Mouse (Mus musculus) induced T-regulatory cell, adult 2 months (primary cell): ENCODE results near the gene Gm20388.

Source experiments
- DNase-seq: peaks from one replicate; pipeline ENCODE4 v3.0.0-alpha.2; 2012; ENCODE audit warnings: low read depth

Gm20388 gene

GRCm38 (mm10) chr8:121695585-121696184 lies 1785.0 kb downstream of the Gm20388 start:
- no peak for DNase-seq

DNA sequence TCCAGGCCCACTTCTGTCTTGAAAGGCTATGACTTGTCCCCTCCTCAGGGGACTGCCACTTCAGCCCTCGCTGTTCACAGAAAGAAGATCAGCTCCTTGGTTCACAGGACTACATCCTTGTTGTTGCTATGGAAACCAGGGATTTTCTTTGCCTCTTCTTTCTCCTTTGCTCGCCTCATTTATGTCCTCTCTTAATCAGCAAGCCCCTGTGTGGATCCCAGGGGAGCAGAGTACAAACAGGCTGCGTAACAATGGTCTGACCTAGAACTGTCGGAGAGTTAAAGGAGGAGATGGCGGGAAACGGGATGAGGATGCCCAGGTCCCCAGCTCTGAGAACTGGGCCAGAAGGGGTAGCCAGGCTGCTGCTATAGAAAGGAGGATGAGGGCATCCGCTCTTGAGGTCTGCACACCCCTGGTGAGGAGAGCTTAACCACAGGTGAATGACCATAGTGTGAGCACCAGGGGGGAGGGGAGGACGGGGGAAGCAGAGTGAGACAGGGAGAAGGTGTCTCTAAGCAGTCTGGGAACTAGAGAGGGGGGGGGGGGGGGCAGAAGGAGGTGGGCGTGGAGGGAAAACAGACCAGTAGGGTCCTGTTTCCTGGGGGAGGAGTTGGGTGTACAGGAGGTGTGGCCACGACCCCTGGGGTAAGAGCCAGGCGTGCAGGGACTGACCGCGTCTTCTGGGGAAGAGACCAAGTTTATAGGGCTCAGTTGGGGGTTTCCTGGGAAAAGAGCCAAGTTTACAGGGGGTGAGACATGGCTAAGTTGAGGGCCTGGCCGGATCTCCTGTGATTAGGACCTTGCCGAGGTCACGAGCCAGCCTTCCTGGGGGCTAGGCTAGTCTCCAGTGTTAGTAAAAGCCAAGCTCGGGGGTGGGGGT lies 1787.3 kb downstream of the Gm20388 start:
- DNase-seq: no peak

GRCm38 (mm10) chr8:121698615-121699101 lies 1788.0 kb downstream of the Gm20388 start:
- DNase-seq: no peak

DNA sequence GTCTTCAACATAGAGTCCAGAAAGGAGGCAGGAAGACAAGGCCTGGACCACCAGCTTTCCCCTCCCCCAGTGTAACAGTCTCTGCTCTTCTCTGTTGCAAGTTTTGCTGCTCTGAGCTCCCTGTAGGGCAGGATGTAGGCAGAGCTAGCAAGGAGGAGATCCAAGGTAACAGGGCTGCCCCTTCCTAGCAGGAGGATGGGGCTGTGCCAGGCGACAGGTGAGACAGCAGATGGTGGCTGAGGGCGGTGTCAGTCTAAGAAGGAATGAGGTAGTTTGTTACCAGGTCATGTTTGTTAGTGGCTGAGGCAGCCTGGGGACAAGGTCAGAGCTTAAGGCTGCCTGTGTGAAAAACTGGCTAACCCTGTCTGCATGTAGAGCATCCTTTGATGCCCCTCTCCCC lies 1789.3 kb downstream of the Gm20388 start:
- no peak for DNase-seq

GRCm38 (mm10) chr8:121705174-121705573 lies 1794.5 kb downstream of the Gm20388 start:
- no peak for DNase-seq

DNA sequence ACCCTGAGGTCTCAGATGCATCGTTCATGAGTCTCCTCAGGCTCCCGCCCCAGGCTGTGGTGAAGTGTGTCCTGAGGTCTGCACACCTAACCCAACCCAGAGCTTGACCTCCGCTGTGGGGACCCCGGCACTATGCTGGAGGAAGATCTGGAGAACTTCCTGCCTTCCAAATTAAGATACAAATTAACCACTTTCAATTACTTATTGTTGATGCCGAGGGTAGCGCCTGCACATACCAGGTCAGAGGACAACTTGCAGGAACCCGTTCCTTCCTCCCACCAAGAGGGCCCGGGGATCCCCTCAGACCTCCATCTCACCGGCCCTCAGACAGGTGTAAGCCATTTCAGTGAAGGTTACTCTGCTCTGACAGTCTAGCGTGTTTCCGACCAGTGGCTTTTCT lies 1796.3 kb downstream of the Gm20388 start:
- DNase-seq: no peak

GRCm38 (mm10) chr8:121708406-121708805 lies 1797.8 kb downstream of the Gm20388 start:
- no peak for DNase-seq

GRCm38 (mm10) chr8:121717502-121717901 lies 1806.9 kb downstream of the Gm20388 start:
- no peak for DNase-seq

- peak; percentile 42 for DNase-seq
Observed at GRCm38 (mm10) chr8:121717982-121718425, 1807.4 kb downstream of the Gm20388 start.

DNA sequence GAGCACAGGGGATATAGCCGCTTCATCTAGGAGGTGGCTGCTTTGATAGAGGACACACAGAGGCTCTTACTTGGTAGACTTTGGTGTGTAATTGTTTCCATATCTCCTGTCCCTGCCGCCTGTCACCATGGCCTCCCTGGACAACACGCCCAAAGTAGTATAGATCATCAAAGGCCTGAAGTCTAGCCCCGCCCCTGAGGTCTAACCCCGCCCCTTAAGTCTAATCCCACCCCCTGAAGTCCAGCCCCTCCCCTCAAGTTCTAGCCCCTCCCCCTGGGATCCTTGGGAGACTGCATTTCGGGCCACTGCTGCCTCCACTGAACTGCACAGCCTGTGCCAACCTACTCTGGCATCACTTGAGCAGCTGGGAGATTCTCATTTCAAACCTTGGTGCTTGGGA lies 1808.3 kb downstream of the Gm20388 start:
- peak; percentile 4 for DNase-seq

- DNase-seq: no peak
Observed at GRCm38 (mm10) chr8:121721072-121721471, 1810.4 kb downstream of the Gm20388 start.

GRCm38 (mm10) chr8:121723846-121724245 lies 1813.2 kb downstream of the Gm20388 start:
- DNase-seq: no peak

GRCm38 (mm10) chr8:121727164-121727563 lies 1816.5 kb downstream of the Gm20388 start:
- no peak for DNase-seq

GRCm38 (mm10) chr8:121729323-121729722 lies 1818.7 kb downstream of the Gm20388 start, which contains the start of gene Jph3:
Gene Jph3 (plus strand): TSS chr8:121729623.
- DNase-seq: no peak

GRCm38 (mm10) chr8:121729754-121730153 lies 1819.1 kb downstream of the Gm20388 start:
- no peak for DNase-seq

DNA sequence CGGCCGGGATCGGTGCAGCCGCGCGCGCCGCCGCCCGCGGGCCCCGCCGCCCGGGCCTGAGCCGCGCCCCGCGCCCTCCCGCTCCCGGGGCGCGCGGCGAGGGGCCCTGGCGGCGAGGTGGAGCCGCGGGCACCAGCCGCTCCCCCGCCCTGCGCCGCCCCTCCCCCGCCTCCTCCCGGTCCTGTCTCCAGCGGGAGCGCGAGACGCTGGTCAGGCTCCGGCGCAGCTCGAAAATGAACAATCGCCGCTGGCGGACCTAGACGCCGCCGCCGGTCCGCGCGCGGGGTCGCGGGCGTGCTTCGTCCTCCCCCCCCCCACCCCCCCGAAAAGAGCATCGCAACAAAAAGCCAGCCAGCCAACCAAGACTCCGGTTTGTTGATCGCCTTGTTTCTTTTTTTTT lies 1819.5 kb downstream of the Gm20388 start:
- DNase-seq: no peak

- no peak for DNase-seq
Observed at GRCm38 (mm10) chr8:121730646-121731045, 1820.0 kb downstream of the Gm20388 start.

GRCm38 (mm10) chr8:121731060-121731459 lies 1820.4 kb downstream of the Gm20388 start:
- no peak for DNase-seq

GRCm38 (mm10) chr8:121731471-121732333 lies 1821.1 kb downstream of the Gm20388 start:
- no peak for DNase-seq

DNA sequence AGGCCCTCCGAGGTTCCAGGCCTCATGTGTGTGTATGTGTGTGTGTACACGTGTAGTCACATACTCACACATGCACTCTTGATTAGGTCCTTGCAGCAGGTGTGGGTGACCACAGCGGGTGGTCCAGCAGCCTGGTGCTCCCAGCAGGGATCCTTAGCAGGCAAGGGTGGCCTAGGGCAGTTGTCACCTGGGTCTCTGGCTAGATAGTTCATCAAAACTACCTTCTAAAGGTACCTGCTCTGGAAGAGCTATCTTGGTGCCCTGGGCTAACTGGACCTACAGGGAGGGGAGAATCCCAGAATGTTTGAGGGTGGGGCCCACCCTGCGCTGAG lies 1821.7 kb downstream of the Gm20388 start:
- DNase-seq: no peak

DNA sequence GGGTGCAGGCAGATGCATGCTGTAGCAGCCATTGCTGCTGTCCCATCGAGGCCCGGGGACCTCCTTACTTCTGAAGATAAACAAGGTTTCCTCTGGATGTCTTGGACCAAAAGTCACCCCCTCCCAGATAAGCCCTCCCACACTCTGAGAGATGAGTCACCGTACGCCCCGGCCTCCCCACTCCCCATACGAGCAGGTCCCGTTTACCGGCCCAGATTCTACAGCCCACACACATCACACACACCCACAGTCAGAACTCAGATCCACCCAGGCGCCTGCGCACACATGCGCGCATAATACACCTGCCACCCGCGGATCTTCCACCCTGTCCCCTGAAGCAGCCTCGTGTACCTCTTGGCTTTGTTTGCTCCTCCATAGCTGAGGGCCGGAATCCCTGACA lies 1823.6 kb downstream of the Gm20388 start:
- DNase-seq: no peak

GRCm38 (mm10) chr8:121736236-121736635 lies 1825.6 kb downstream of the Gm20388 start:
- peak; percentile 34 for DNase-seq
